Mouse (Mus musculus) lung, postnatal 0 days (tissue): ENCODE data around the gene Nek2.

ENCODE experiments used
- CTCF ChIP-seq: IDR thresholded peaks from 2 replicates; pipeline ENCODE4 v1.5.1; 2016; ENCODE audit warnings: antibody characterized with exemption, mild to moderate bottlenecking
- EP300 ChIP-seq: IDR thresholded peaks from 2 replicates; pipeline ENCODE4 v1.6.1; 2016; ENCODE audit warnings: antibody characterized with exemption, mild to moderate bottlenecking, control low read depth

DNA sequence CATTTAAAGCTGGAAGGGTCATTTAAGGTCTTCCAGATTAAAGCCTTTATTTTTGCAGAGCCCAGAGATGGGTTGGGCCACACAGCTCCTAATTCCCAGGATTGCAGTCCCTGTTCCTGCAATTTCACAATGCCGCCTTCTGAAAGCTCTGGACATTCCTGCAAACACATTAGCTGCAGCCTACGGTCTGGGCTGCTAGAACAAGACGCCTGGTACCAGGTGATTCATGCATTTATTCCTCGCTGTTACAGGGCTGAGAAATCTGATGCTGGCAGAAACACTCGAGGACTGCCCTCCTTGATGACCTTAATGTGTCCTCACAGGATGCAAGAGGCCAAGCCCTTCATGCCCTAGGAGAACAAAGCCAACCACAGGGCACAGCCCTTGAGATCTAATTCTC lies 6.3 kb upstream of the Nek2 start:
- no peak for TF ChIP-seq CTCF
- TF ChIP-seq EP300: peak; percentile 16; the same call in 1 of the 2 replicates
